Mouse (Mus musculus) lung, adult 2 months (tissue): ENCODE measurements around the gene Lyrm1.

Experiments
- CTCF ChIP-seq: fragments of 200-500 bp; IDR thresholded peaks from 2 replicates; pipeline ENCODE4 v1.5.1; 2011; ENCODE audit warnings: mild to moderate bottlenecking, low read length, control low read depth; ENCODE audit not compliant: insufficient read depth
- POLR2A ChIP-seq: fragments of 200-500 bp; IDR thresholded peaks from 2 replicates; pipeline ENCODE4 v1.6.1; 2011; ENCODE audit warnings: low read depth, mild to moderate bottlenecking, control low read depth, low read length, borderline replicate concordance; ENCODE audit errors: extremely low read depth

DNA sequence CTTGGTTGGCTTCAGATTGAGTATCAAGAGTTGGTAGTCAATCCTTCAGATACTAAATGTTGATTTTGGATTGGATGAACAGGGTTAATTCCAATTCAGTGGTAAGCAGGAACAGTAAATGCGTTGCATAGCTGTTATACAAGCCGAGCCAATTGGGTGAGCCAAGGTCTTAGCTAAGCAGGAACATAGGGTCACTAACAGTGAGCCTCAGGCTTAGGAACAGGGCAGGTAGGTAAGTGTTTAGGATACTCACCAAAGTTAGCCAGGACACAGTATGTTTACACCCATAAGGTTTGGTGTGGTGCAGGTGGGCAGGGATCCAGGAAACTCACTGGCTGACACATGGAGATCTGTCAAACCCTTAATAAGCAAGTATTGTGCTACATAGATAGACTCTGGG is 48.3 kb upstream of the Lyrm1 start:
- TF ChIP-seq CTCF: no peak
- no peak for TF ChIP-seq POLR2A
